Mouse (Mus musculus): ENCODE data around the gene Vwa5a. TPM values are rescaled to one million over a fixed set of nuclear protein-coding genes. Genes with fewer than 3 reads are reported as not detected.

The Vwa5a gene
- 29.6 and 31.1 TPM in 2 replicates for polyA plus RNA-seq (2015; fragmentation: Nextera tagmentation; extraction: Ambion mirVana)

DNA sequence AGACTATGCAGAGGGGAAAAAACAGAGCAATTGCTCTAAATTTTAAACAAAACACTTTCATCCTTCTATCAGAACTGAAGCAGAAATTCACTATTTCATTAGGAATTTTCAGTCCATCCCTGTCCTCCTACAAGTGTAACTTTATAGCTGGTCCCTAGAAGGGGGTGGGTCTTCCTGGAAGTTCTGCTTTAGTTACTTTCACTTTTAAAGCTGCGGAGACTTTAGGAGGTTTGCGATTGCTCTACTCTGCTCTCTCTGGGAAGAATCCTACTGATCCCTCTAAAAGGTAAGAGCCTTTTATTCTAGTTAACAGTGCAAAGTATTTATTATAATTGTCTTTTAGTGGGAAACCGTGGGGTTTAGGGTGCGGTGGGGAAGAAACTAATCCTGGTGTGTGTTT, at the start of gene Vwa5a:
Gene Vwa5a (plus strand): TSS at position 167 of the 400 bp plus-strand sequence.
- Histone ChIP-seq H3K27ac (peak within 1 kb of the TSS; percentile 85), H3K4me2 (peak within 1 kb of the TSS; percentile 53), H3K4me1 (peaks cover 10% of the 10 kb centered on the region), H3K36me3 (peaks cover 3% of the 10 kb centered on the region), H3K27me3 (no peaks in the 10 kb centered on the region), H3K9ac (peak within 1 kb of the TSS; percentile 37; the same call in 1 of the 2 replicates), H3K9me3 (no peaks in the 10 kb centered on the region), H3K4me3 (peak within 1 kb of the TSS; percentile 55)
- no peak for ATAC-seq (ENCODE audit: insufficient number of reproducible peaks, low FRiP score, low TSS enrichment, low read depth)
- under 1% methylated on average over 4 of the region's 4 CpGs for WGBS

DNA sequence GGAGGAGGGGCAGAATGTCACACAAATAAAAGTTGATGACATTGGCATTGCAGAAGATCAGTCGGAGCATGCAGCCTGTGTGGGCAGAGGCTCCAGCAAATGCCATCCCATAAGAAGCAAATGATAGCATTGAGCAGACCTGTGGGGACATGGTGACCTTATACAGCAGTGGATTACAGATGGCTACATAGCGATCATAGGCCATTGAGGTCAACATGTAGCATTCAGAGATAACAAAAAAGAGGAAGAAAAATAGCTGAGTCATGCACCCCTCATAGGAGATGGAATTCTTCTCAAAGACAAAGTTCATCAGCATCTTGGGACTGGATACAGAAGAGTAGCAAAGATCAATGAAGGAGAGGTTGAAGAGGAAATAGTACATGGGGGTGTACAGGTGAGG, 45.2 kb upstream of the Vwa5a start:
- 77% methylated on average over 2 of the region's 2 CpGs for WGBS
- Histone ChIP-seq H3K4me1 (no peaks in the 10 kb centered on the region), H3K36me3 (no peaks in the 10 kb centered on the region), H3K4me2 (no peak overlapping the region), H3K4me3 (no peak overlapping the region), H3K27me3 (no peaks in the 10 kb centered on the region), H3K9me3 (no peaks in the 10 kb centered on the region), H3K27ac (no peak overlapping the region), H3K9ac (no peak overlapping the region)
- no peak for ATAC-seq (ENCODE audit: insufficient number of reproducible peaks, low FRiP score, low TSS enrichment, low read depth)

DNA sequence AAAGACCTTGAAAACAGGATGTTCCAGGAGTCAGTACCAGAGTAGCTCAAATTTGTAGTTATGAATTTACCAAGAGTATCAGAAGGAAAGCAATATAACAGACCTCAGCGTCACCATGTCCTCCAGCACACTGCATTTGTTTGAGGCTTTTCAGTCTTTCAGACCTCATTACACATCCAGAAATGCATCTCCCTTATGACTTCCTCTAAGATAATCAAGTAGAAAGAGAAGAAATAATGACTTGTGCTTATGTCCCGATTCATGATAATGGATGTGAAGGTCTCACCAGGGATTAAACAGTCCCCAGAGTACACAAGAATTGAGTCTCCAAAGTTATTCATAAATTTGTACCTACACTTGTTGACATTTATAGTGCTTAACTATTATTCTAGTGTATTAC, 43.6 kb upstream of the Vwa5a start, which contains the start of gene Olfr918:
Gene Olfr918 (minus strand): TSS at position 101 of the 400 bp plus-strand sequence.
- H3K27me3 ChIP-seq: no peaks in the 10 kb centered on the region
- H3K27ac ChIP-seq: no peak within 1 kb of the TSS
- no peak for ATAC-seq (ENCODE audit: insufficient number of reproducible peaks, low FRiP score, low TSS enrichment, low read depth)
- WGBS: 81% methylated on average over 2 of the region's 2 CpGs
- no peaks in the 10 kb centered on the region for H3K36me3 ChIP-seq
- H3K4me2 ChIP-seq: no peak within 1 kb of the TSS
- H3K9ac ChIP-seq: no peak within 1 kb of the TSS
- H3K4me1 ChIP-seq: no peaks in the 10 kb centered on the region
- H3K9me3 ChIP-seq: no peaks in the 10 kb centered on the region
- H3K4me3 ChIP-seq: no peak within 1 kb of the TSS

DNA sequence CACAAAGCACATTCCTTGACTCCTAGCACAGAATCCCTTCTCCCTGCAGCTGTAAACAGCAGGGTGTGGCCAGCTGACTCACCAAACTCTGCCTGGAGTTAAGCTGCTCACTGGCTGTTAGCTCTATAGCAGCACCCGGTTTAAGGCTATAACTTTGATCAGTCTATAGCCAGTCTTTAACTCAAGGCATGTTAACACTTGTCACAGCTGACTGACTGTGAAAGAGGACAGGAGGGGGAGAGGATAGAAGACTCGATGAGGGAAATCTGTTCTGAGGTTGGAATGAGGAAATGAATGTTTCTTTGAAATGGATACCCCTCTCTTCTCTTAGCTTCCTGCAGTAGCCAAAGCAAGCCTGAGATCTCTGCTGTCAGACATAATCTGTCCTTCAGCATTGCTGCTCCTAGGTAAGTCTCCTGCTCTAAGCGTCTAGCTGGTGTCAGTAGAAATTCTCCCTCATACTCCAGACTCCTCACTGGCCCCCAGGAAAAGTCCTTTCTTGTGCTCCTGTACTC, 916 bp downstream of the Vwa5a start:
- Histone ChIP-seq H3K4me3 (peak overlapping the region; percentile 55), H3K4me2 (peak overlapping the region; percentile 53), H3K9me3 (no peaks in the 10 kb centered on the region), H3K4me1 (peaks cover 10% of the 10 kb centered on the region), H3K9ac (peak overlapping the region; percentile 37; the same call in 1 of the 2 replicates), H3K36me3 (peaks cover 5% of the 10 kb centered on the region), H3K27ac (peak overlapping the region; percentile 85), H3K27me3 (no peaks in the 10 kb centered on the region)
- peak; percentile 78; the same call in 1 of the 2 replicates for ATAC-seq (ENCODE audit: insufficient number of reproducible peaks, low FRiP score, low TSS enrichment, low read depth)
- 2% methylated on average over 3 of the region's 3 CpGs for WGBS

DNA sequence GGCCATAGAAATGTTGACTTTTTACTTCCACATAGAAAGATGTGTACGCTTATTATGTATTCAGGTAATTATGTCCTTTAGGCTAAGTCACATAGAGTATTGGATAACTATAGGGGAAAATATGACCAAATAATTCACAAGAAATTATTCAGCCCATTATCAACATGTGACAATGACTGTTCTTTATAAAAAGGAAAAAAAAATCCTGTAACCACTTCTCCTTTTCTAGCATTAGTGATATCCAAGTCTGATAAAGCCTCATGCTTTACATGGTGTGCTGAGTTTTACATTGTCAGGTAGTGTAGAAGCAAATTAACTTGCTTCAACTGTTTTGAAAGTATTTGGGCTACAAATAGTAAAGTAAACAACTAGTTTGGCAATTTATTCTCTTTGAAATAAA, 6.0 kb downstream of the Vwa5a start:
- H3K4me1 ChIP-seq: peaks cover 7% of the 10 kb centered on the region
- no peak for ATAC-seq (ENCODE audit: insufficient number of reproducible peaks, low FRiP score, low TSS enrichment, low read depth)
- H3K27me3 ChIP-seq: no peaks in the 10 kb centered on the region
- H3K4me3 ChIP-seq: no peak overlapping the region
- no peaks in the 10 kb centered on the region for H3K9me3 ChIP-seq
- H3K36me3 ChIP-seq: peaks cover 26% of the 10 kb centered on the region
- no peak overlapping the region for H3K9ac ChIP-seq
- no peak overlapping the region for H3K27ac ChIP-seq
- WGBS: 95% methylated on average over 1 of the region's 1 CpGs
- no peak overlapping the region for H3K4me2 ChIP-seq

DNA sequence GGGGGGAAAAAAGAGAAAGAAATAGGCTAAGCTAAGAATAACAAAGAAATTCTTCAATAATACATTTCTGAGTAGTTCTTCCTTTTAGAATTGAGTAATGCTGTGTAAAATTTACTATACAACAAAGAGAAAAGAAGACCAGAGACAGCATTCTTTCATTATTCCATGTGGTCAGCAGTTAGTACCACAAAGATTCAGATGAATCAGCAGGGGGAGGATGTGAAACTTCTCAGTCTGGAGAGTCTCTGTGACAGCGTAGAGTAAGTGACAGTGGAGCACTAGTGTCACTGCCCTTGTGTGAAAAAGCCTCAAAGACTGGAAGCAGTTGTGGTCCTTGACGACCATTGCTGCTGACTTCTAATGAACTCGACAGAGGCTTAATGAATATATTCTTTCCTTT, 10.2 kb downstream of the Vwa5a start:
- no peaks in the 10 kb centered on the region for H3K9me3 ChIP-seq
- peaks cover 24% of the 10 kb centered on the region for H3K36me3 ChIP-seq
- H3K4me2 ChIP-seq: no peak overlapping the region
- 79% methylated on average over 3 of the region's 3 CpGs for WGBS
- H3K4me3 ChIP-seq: no peak overlapping the region
- H3K27me3 ChIP-seq: no peaks in the 10 kb centered on the region
- no peaks in the 10 kb centered on the region for H3K4me1 ChIP-seq
- no peak overlapping the region for H3K27ac ChIP-seq
- no peak overlapping the region for H3K9ac ChIP-seq
- ATAC-seq (ENCODE audit: insufficient number of reproducible peaks, low FRiP score, low TSS enrichment, low read depth): no peak

DNA sequence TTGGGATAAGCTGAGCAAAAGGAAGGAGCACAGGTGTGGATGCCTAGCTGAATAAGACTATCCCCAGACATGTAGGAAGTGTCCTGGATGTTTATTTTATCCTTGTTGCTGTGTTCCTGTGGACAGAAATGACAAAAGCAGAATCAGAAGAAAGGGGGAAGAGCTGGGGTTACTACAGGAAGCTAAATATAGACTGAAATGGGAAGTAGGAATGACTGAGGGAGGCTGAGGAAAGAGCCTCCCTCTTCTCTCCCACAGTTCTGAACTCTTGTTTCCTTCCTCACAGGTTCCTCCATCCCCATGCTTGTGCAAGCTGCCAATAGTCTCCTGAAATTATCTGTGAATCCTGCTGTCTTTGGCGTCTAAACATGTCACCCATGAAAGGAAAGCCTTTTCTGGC, 23.3 kb downstream of the Vwa5a start:
- Histone ChIP-seq H3K4me1 (no peaks in the 10 kb centered on the region), H3K27ac (no peak overlapping the region), H3K4me3 (no peak overlapping the region), H3K9ac (no peak overlapping the region), H3K4me2 (no peak overlapping the region), H3K9me3 (no peaks in the 10 kb centered on the region), H3K27me3 (no peaks in the 10 kb centered on the region), H3K36me3 (peaks cover 8% of the 10 kb centered on the region; the same call in 1 of the 2 replicates)
- WGBS: 84% methylated on average over 1 of the region's 1 CpGs
- ATAC-seq (ENCODE audit: insufficient number of reproducible peaks, low FRiP score, low TSS enrichment, low read depth): no peak

DNA sequence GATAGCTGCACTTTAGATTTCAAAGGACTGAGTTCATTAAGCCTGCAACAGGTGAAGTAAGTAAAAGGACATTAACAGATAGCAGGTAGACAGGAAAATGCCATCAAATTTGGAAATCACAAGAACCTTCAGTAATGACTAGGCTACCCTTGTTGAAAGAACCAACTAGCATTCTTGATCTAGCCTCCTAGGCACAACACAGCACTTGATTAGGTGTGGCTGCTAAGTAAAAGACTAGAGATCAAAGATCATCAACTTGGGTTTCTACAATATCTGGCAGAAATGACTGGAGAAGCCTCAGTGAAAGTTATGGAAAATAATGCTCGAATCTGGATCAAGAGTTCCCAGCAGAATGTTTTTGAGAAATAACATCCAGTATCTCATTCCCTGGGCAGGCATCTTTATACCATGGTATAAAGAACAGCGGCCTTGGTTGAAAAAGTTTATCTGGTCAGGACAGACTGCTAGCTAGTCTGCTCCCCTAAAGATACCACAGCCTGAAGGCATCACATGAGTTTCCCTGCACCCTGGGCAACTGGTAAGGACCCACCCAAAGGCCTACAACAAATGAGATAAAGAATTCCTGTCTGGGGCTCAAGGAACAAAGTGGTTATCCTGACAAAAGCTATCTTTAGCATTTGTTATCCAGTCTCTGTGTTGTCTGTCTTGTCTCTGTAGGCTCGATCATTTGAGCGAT, 26.7 kb downstream of the Vwa5a start:
- 86% methylated on average over 4 of the region's 4 CpGs for WGBS
- Histone ChIP-seq H3K9me3 (no peaks in the 10 kb centered on the region), H3K36me3 (0 out of 2 replicates have a peak, but pooled peaks cover 8% of the 10 kb centered on the region), H3K27me3 (no peaks in the 10 kb centered on the region), H3K4me1 (no peaks in the 10 kb centered on the region), H3K4me3 (no peak overlapping the region), H3K9ac (no peak overlapping the region), H3K27ac (no peak overlapping the region), H3K4me2 (no peak overlapping the region)
- ATAC-seq (ENCODE audit: insufficient number of reproducible peaks, low FRiP score, low TSS enrichment, low read depth): no peak

DNA sequence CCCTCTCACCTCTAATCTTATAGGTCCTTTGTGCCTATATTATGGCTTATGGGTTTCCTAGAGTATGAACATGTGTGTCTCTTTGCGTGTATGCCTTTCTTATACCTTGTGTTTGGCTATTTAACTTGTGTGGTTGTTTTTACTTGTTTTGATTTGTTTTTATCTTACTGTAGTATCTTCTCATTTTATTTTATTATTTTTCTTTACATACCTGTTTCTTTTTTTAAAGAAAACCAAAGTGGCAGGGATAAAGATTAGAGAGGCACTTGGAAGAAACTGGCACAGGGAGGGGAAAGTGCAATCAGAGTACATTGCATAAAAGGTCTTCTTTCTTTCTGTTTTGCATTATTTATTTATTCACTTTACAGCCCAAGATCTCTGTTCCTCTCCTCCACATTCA, 33.9 kb downstream of the Vwa5a start, which contains the start of gene Olfr920:
Gene Olfr920 (plus strand): TSS at position 301 of the 400 bp plus-strand sequence.
- H3K27me3 ChIP-seq: no peaks in the 10 kb centered on the region
- H3K36me3 ChIP-seq: no peaks in the 10 kb centered on the region
- H3K9ac ChIP-seq: no peak within 1 kb of the TSS
- no peak within 1 kb of the TSS for H3K4me2 ChIP-seq
- no peak within 1 kb of the TSS for H3K4me3 ChIP-seq
- H3K4me1 ChIP-seq: no peaks in the 10 kb centered on the region
- WGBS: 88% methylated on average over 1 of the region's 1 CpGs
- H3K9me3 ChIP-seq: no peaks in the 10 kb centered on the region
- ATAC-seq (ENCODE audit: insufficient number of reproducible peaks, low FRiP score, low TSS enrichment, low read depth): no peak
- no peak within 1 kb of the TSS for H3K27ac ChIP-seq

DNA sequence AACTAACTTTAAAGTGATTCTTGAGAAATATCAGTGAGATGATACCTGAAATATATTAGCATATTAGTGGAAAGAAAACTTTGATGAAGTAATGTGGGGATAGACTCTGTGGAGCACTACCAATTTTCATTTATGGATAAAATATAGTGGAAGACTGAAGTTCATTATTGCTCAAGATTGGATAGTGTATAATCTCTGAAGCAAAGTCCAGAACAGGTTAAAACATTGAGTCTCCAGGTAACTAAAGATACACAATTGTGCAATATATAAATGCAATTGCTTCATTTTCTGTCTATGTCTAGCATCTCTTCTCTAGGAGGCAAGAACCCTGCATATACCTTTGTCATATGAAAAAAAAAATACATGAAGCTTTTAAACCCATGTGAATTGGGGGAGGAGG, 54.7 kb downstream of the Vwa5a start, which contains the start of gene Olfr921:
Gene Olfr921 (plus strand): TSS at position 301 of the 400 bp plus-strand sequence.
- Histone ChIP-seq H3K27me3 (no peaks in the 10 kb centered on the region), H3K36me3 (no peaks in the 10 kb centered on the region), H3K4me1 (no peaks in the 10 kb centered on the region), H3K9ac (no peak within 1 kb of the TSS), H3K4me3 (no peak within 1 kb of the TSS), H3K27ac (no peak within 1 kb of the TSS), H3K9me3 (no peaks in the 10 kb centered on the region), H3K4me2 (no peak within 1 kb of the TSS)
- no peak for ATAC-seq (ENCODE audit: insufficient number of reproducible peaks, low FRiP score, low TSS enrichment, low read depth)

DNA sequence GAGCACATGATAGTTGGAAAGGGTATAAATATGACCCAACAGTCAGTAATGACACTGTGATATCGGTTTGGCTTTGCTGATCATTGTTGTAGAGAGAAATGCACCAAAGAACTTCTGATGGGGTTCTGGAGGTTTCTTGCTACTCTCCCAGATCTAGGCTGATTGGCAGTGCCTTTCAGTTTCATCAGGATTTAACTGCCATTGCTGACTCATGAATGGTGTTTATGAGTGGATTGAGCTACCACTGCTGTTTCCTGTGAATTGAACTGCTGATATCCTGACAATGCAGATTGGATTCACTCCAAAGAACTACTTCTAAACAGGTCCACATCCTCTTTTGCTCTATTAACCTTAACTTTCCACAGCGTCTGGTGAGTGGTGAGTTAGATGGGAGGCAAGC, 74.6 kb downstream of the Vwa5a start:
- no peaks in the 10 kb centered on the region for H3K9me3 ChIP-seq
- no peak overlapping the region for H3K9ac ChIP-seq
- no peaks in the 10 kb centered on the region for H3K4me1 ChIP-seq
- H3K4me3 ChIP-seq: no peak overlapping the region
- no peak overlapping the region for H3K4me2 ChIP-seq
- WGBS: 79% methylated on average over 2 of the region's 2 CpGs
- no peak overlapping the region for H3K27ac ChIP-seq
- H3K36me3 ChIP-seq: no peaks in the 10 kb centered on the region
- H3K27me3 ChIP-seq: no peaks in the 10 kb centered on the region
- ATAC-seq (ENCODE audit: insufficient number of reproducible peaks, low FRiP score, low TSS enrichment, low read depth): no peak

Data from limb, embryonic 15.5 days (tissue).